8 mouse cellular contexts compared by ENCODE assay signal in the genomic region with DNA sequence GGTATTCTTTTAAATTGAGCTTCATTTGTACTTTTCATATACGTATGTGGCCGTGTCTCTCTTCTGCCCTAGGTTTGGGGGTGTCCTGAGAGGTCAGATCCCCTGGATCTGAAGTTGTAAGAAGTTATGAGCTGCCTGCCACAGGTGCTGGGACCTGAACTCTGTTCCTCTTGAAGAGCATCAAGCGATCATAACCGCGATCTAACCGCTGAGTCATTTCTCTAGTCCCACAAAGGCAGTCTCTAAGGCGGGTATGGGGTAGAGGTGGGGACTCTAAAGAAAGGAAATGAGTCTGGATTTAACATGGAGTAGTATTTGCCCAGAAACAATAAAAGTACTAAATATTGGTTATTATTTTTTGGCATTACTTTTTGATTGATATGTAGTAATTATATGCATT. TPM values are rescaled to one million over a fixed set of nuclear protein-coding genes. Genes with fewer than 3 reads are reported as not detected.
DNase-seq lines count a peak whose midpoint lies in the region; ATAC-seq lines count a peak whose summit lies in the region.

No protein-coding gene starts in this region.

- DNase-seq in heart, postnatal 10 days: no peak
- peak; percentile 75 for DNase-seq in CD4-positive helper T cell, adult 2 months (ENCODE audit: low read depth, low spot score)
- DNase-seq in embryonic facial prominence, embryonic 10.5 days (ENCODE audit: low spot score): no peak
- DNase-seq in kidney, adult 18-20 months: no peak
- DNase-seq in cerebellum, postnatal 4 days (ENCODE audit: low spot score in 2 of 2): no peak
- no peak for DNase-seq in lung, adult 18-20 months

- no peaks in the 10 kb centered on the region for H3K36me3 ChIP-seq in heart, embryonic 13.5 days
- H3K36me3 ChIP-seq in embryonic facial prominence, embryonic 10.5 days (replicated peaks): no peaks in the 10 kb centered on the region
- no peaks in the 10 kb centered on the region for H3K36me3 ChIP-seq in limb, embryonic 15.5 days

- no peak overlapping the region for H3K27ac ChIP-seq in heart, embryonic 13.5 days (replicated peaks)
- H3K27ac ChIP-seq in embryonic facial prominence, embryonic 10.5 days (replicated peaks): peak overlapping the region; percentile 87; the same call in 1 of the 2 replicates
- H3K27ac ChIP-seq in limb, embryonic 15.5 days: peak overlapping the region; percentile 82; the same call in 1 of the 2 replicates

- peaks cover 34% of the 10 kb centered on the region for H3K4me1 ChIP-seq in heart, embryonic 13.5 days
- peaks cover 71% of the 10 kb centered on the region for H3K4me1 ChIP-seq in embryonic facial prominence, embryonic 10.5 days
- peaks cover 42% of the 10 kb centered on the region for H3K4me1 ChIP-seq in limb, embryonic 15.5 days

- intact Hi-C loops in heart, postnatal 10 days (cut with DNase I): loop anchor here (5.0 kb wide), 1 partner anchor 144 kb away; no protein-coding TSS in a partner anchor

- peak overlapping the region; percentile 67; the same call in 1 of the 2 replicates for H3K4me2 ChIP-seq in heart, embryonic 13.5 days
- H3K4me2 ChIP-seq in limb, embryonic 15.5 days: no peak overlapping the region; the same call in 1 of the 2 replicates

- H3K9me3 ChIP-seq in heart, embryonic 13.5 days: no peaks in the 10 kb centered on the region
- H3K9me3 ChIP-seq in embryonic facial prominence, embryonic 10.5 days: no peaks in the 10 kb centered on the region
- H3K9me3 ChIP-seq in limb, embryonic 15.5 days: no peaks in the 10 kb centered on the region

- no peak overlapping the region for H3K4me3 ChIP-seq in heart, embryonic 13.5 days
- H3K4me3 ChIP-seq in embryonic facial prominence, embryonic 10.5 days: no peak overlapping the region
- no peak overlapping the region for H3K4me3 ChIP-seq in limb, embryonic 15.5 days

- ATAC-seq in heart, embryonic 13.5 days (ENCODE audit: extremely low read depth, insufficient number of reproducible peaks, low FRiP score, low TSS enrichment): no peak
- ATAC-seq in limb, embryonic 15.5 days (ENCODE audit: insufficient number of reproducible peaks, low FRiP score, low TSS enrichment, low read depth): no peak

- 83% methylated on average over 7 of the region's 7 CpGs for WGBS in heart, embryonic 13.5 days
- 80% methylated on average over 7 of the region's 7 CpGs for WGBS in embryonic facial prominence, embryonic 10.5 days
- 74% methylated on average over 7 of the region's 7 CpGs for WGBS in limb, embryonic 15.5 days

- H3K9ac ChIP-seq in heart, embryonic 13.5 days: no peak overlapping the region
- no peak overlapping the region for H3K9ac ChIP-seq in limb, embryonic 15.5 days

- no peaks in the 10 kb centered on the region; the same call in 1 of the 2 replicates for H3K27me3 ChIP-seq in heart, embryonic 13.5 days (replicated peaks)
- H3K27me3 ChIP-seq in embryonic facial prominence, embryonic 10.5 days (replicated peaks; ENCODE audit: low read depth, poor library complexity, severe bottlenecking): no peaks in the 10 kb centered on the region; the same call in 1 of the 2 replicates
- H3K27me3 ChIP-seq in limb, embryonic 15.5 days: no peaks in the 10 kb centered on the region

RNA-seq across cellular contexts. Expression of a gene that starts 34.1 kb away (rescaled TPM):
- 20.2 and 21.4 TPM in 2 replicates for polyA plus RNA-seq in heart, embryonic 13.5 days (2015; fragmentation: Nextera tagmentation; extraction: Ambion mirVana)
- total RNA-seq in heart, postnatal 10 days (2021): 10 to 100 TPM; 45.0 to 47.7 TPM
- polyA plus RNA-seq in embryonic facial prominence, embryonic 10.5 days (2016; fragmentation: Nextera tagmentation; extraction: Ambion mirVana): 17.8 and 18.0 TPM in 2 replicates
- polyA plus RNA-seq in limb, embryonic 15.5 days (2015; fragmentation: Nextera tagmentation; extraction: Ambion mirVana): 28.8 and 32.5 TPM in 2 replicates
